Mouse (Mus musculus): Measurements from ENCODE around the gene Rwdd3.

- no peak for TF ChIP-seq POLR2A (IDR thresholded peaks at IDR 0.05; ENCODE audit: control insufficient read depth, extremely low read depth, insufficient read depth, low read length, poor library complexity)
- TF ChIP-seq CTCF (IDR thresholded peaks at IDR 0.05; ENCODE audit: borderline replicate concordance, control insufficient read depth, extremely low read depth, insufficient read depth, low read length, poor library complexity) = no peak
Measured at GRCm38 (mm10) chr3:121176011-121176410, 4.5 kb upstream of the Rwdd3 start.
